Mouse (Mus musculus): ENCODE results near the gene Tpx2. TPM values are rescaled to one million over a fixed set of nuclear protein-coding genes. Genes with fewer than 3 reads are reported as not detected.
A peak's percentile ranks its signal among the peaks of the same experiment; 100 is the strongest.

The Tpx2 gene
- polyA plus RNA-seq, 1 experiment from 2014 or later = 57.7 TPM

DNA sequence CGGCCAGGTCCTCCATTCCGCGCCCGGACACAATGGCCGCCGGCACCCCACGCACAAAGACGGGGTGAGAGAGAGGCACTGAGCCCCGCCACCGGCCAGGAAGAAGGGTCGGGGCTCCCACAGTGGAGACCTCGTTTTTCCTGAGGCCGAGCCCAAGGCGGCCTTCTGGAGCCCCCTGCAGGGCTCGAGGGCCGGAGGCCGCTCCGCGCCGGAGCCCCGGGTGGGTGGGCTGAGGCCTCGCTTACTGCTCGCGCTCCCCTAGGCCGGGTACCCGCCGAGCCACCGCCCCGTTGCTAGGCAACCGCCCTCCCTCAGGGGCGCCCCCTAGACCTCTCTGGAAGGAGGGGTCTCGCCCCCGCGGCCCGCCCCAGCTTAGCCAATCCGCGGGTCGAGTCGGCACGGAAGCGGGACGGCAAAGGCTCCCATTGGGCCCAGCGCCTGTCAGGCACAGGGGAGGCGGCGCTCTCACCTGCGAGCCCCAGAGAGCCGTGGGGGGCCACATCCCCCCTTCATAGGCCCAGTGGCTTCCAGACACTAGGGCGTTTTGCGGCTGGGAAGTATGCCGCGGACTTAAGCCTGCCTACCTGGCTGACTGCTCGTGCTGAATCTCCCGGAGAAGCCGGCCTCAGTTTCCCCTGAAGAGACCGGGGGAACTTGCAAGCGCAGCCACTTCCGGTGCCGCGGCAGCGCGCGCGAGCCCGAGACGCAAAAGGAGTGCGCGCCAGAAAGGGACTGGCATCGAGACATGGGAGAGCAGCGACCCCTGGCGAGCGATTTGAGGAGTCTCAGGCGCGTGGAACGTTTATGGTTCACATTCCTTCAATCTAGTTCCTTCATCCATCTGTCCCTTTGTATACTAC, 16.5 kb upstream of the Tpx2 start, which contains the start of gene Bcl2l1:
Gene Bcl2l1 (minus strand): TSS at position 710 of the 860 bp plus-strand sequence.
- Histone ChIP-seq H3K4me3 (ENCODE audit: low read depth, low read length) (peak within 1 kb of the TSS; percentile 88), H3K27ac (ENCODE audit: low read length) (peak within 1 kb of the TSS; percentile 96), H3K9me3 (replicated peaks; ENCODE audit: control insufficient read depth, low read length) (no peaks in the 10 kb centered on the region), H3K27me3 (ENCODE audit: control insufficient read depth, insufficient read depth, low read depth, low read length) (no peaks in the 10 kb centered on the region), H3K36me3 (ENCODE audit: control insufficient read depth, insufficient read depth) (peaks cover 3% of the 10 kb centered on the region; the same call in 1 of the 2 replicates), H3K4me2 (ENCODE audit: low read depth, low read length) (peak within 1 kb of the TSS; percentile 75), H3K9ac (ENCODE audit: low read depth, low read length) (peak within 1 kb of the TSS; percentile 98), H3K4me1 (ENCODE audit: control insufficient read depth, low read depth, low read length) (peaks cover 36% of the 10 kb centered on the region)
- ATAC-seq (ENCODE audit: low read depth) = peak; percentile 94
- under 1% methylated on average over 65 of the region's 74 CpGs for WGBS (ENCODE audit: insufficient replicate concordance)

DNA sequence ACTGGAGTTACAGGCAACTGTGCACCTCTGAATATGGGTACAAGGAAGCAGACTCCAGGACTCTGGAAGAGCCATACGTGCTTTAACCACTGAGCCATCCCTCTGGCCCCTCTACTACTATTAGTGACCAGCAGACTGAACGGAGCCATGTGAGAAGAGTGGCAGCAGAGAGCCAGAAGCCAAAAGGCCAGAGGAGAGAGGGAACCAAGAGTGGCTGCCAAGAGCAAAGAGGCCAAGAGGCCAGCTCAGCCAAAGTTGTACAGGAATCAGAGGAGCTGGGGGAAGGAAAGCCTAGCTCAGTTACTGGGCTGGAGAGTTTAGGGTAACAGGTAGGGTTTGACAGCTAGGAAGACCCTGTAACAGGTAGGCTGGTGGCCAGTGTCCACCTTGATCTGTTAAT, 8.5 kb upstream of the Tpx2 start:
- H3K36me3 ChIP-seq (ENCODE audit: control insufficient read depth, insufficient read depth) = no peaks in the 10 kb centered on the region
- no peak overlapping the region for H3K4me2 ChIP-seq (ENCODE audit: low read depth, low read length)
- H3K9ac ChIP-seq (ENCODE audit: low read depth, low read length) = no peak overlapping the region
- H3K27me3 ChIP-seq (ENCODE audit: control insufficient read depth, insufficient read depth, low read depth, low read length) = no peaks in the 10 kb centered on the region
- ATAC-seq (ENCODE audit: low read depth) = no peak
- H3K4me3 ChIP-seq (ENCODE audit: low read depth, low read length) = no peak overlapping the region
- no peaks in the 10 kb centered on the region for H3K9me3 ChIP-seq (replicated peaks; ENCODE audit: control insufficient read depth, low read length)
- 54% methylated on average over 2 of the region's 2 CpGs for WGBS (ENCODE audit: insufficient replicate concordance)
- H3K27ac ChIP-seq (ENCODE audit: low read length) = no peak overlapping the region
- peaks cover 4% of the 10 kb centered on the region; the same call in 1 of the 2 replicates for H3K4me1 ChIP-seq (ENCODE audit: control insufficient read depth, low read depth, low read length)

DNA sequence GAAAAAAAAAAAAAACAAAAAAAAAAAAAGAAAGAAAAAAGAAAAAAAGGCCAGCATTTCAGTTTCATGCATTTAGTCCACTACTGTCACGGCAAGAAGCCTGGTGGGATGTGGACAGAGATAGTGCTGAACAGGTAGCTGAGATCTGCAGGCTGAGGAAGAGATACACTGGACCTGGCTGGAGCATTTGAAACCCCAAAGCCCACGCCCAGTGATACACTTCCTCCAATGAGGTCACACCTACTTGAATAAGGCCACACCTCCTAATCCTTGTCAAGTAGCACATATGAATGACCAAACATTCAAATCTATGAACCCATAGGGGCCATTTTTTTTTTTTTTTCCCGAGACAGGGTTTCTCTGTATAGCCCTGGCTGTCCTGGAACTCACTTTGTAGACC, 5.0 kb upstream of the Tpx2 start:
- no peak overlapping the region for H3K27ac ChIP-seq (ENCODE audit: low read length)
- no peak overlapping the region for H3K4me2 ChIP-seq (ENCODE audit: low read depth, low read length)
- peaks cover 5% of the 10 kb centered on the region; the same call in 1 of the 2 replicates for H3K4me1 ChIP-seq (ENCODE audit: control insufficient read depth, low read depth, low read length)
- H3K9me3 ChIP-seq (replicated peaks; ENCODE audit: control insufficient read depth, low read length) = no peaks in the 10 kb centered on the region
- WGBS (ENCODE audit: insufficient replicate concordance) = 49% methylated on average over 3 of the region's 3 CpGs
- H3K27me3 ChIP-seq (ENCODE audit: control insufficient read depth, insufficient read depth, low read depth, low read length) = no peaks in the 10 kb centered on the region
- ATAC-seq (ENCODE audit: low read depth) = no peak
- H3K9ac ChIP-seq (ENCODE audit: low read depth, low read length) = no peak overlapping the region
- no peak overlapping the region for H3K4me3 ChIP-seq (ENCODE audit: low read depth, low read length)
- no peaks in the 10 kb centered on the region for H3K36me3 ChIP-seq (ENCODE audit: control insufficient read depth, insufficient read depth)

- Histone ChIP-seq H3K4me3 (ENCODE audit: low read depth, low read length) (peak overlapping the region; percentile 36), H3K36me3 (ENCODE audit: control insufficient read depth, insufficient read depth) (peaks cover 17% of the 10 kb centered on the region), H3K9me3 (replicated peaks; ENCODE audit: control insufficient read depth, low read length) (no peaks in the 10 kb centered on the region), H3K4me2 (ENCODE audit: low read depth, low read length) (peak overlapping the region; percentile 55), H3K4me1 (ENCODE audit: control insufficient read depth, low read depth, low read length) (peaks cover 12% of the 10 kb centered on the region), H3K27me3 (ENCODE audit: control insufficient read depth, insufficient read depth, low read depth, low read length) (no peaks in the 10 kb centered on the region), H3K27ac (ENCODE audit: low read length) (peak overlapping the region; percentile 54), H3K9ac (ENCODE audit: low read depth, low read length) (peak overlapping the region; percentile 43)
- WGBS (ENCODE audit: insufficient replicate concordance) = 10% methylated on average over 3 of the region's 3 CpGs
- ATAC-seq (ENCODE audit: low read depth) = no peak
Observed at GRCm38 (mm10) chr2:152847057-152847814, 528 bp upstream of the Tpx2 start.

DNA sequence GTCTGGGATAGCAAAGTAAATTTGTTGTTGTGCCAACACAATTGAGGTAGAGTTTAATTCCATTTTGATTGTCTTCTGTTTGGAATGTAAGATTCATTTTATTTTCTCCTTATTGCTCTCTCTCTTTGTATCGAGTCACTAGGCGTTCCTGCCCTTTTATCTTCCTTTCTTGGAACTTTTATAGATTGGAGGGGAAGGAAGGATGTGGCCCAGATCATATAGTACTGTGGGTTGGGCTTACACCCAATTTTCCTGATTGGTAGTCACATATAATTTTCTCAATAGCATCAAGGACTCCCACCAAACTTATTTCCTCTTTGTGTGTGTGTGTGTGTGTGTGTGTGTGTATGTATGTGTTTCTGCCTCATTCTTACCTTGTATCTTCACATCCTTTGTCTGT, 702 bp downstream of the Tpx2 start:
- Histone ChIP-seq H3K9ac (ENCODE audit: low read depth, low read length) (peak overlapping the region; percentile 79), H3K27me3 (ENCODE audit: control insufficient read depth, insufficient read depth, low read depth, low read length) (no peaks in the 10 kb centered on the region), H3K9me3 (replicated peaks; ENCODE audit: control insufficient read depth, low read length) (no peaks in the 10 kb centered on the region), H3K36me3 (ENCODE audit: control insufficient read depth, insufficient read depth) (peaks cover 29% of the 10 kb centered on the region), H3K27ac (ENCODE audit: low read length) (peak overlapping the region; percentile 84), H3K4me3 (ENCODE audit: low read depth, low read length) (peak overlapping the region; percentile 76), H3K4me2 (ENCODE audit: low read depth, low read length) (peak overlapping the region; percentile 55), H3K4me1 (ENCODE audit: control insufficient read depth, low read depth, low read length) (peaks cover 12% of the 10 kb centered on the region)
- WGBS (ENCODE audit: insufficient replicate concordance) = 3% methylated on average over 2 of the region's 2 CpGs
- peak; percentile 32 for ATAC-seq (ENCODE audit: low read depth)

GRCm38 (mm10) chr2:152859501-152859900, 11.7 kb downstream of the Tpx2 start:
- Histone ChIP-seq H3K4me2 (ENCODE audit: low read depth, low read length) (no peak overlapping the region), H3K27ac (ENCODE audit: low read length) (no peak overlapping the region), H3K27me3 (ENCODE audit: control insufficient read depth, insufficient read depth, low read depth, low read length) (no peaks in the 10 kb centered on the region), H3K4me3 (ENCODE audit: low read depth, low read length) (no peak overlapping the region), H3K36me3 (ENCODE audit: control insufficient read depth, insufficient read depth) (peaks cover 62% of the 10 kb centered on the region), H3K9ac (ENCODE audit: low read depth, low read length) (no peak overlapping the region), H3K4me1 (ENCODE audit: control insufficient read depth, low read depth, low read length) (no peaks in the 10 kb centered on the region), H3K9me3 (replicated peaks; ENCODE audit: control insufficient read depth, low read length) (no peaks in the 10 kb centered on the region)
- 95% methylated on average over 3 of the region's 3 CpGs for WGBS (ENCODE audit: insufficient replicate concordance)
- ATAC-seq (ENCODE audit: low read depth) = no peak

DNA sequence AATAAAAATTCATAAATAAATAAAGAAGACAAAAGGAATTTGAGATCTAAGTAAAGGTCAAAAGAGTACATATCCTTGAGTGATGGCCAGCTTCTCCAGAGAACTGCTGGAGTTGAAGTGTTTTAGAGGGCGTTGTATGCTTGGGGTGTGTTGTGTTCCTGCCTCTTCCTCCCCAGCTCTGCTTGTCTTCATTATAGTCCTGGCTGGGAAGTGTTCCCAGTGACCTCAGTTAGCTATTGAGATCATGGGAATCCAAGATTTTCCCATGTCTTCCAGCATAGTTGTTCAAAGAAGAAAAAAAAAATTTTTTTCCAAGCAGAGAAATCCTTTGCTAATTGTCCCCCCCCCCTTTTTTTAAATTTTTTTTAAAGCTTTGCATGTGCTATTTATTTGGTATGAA, 14.1 kb downstream of the Tpx2 start:
- Histone ChIP-seq H3K27ac (ENCODE audit: low read length) (no peak overlapping the region), H3K36me3 (ENCODE audit: control insufficient read depth, insufficient read depth) (peaks cover 57% of the 10 kb centered on the region), H3K4me1 (ENCODE audit: control insufficient read depth, low read depth, low read length) (no peaks in the 10 kb centered on the region; the same call in 1 of the 2 replicates), H3K4me3 (ENCODE audit: low read depth, low read length) (no peak overlapping the region), H3K27me3 (ENCODE audit: control insufficient read depth, insufficient read depth, low read depth, low read length) (no peaks in the 10 kb centered on the region), H3K4me2 (ENCODE audit: low read depth, low read length) (no peak overlapping the region), H3K9me3 (replicated peaks; ENCODE audit: control insufficient read depth, low read length) (no peaks in the 10 kb centered on the region), H3K9ac (ENCODE audit: low read depth, low read length) (no peak overlapping the region)
- 94% methylated on average over 1 of the region's 1 CpGs for WGBS (ENCODE audit: insufficient replicate concordance)
- no peak for ATAC-seq (ENCODE audit: low read depth)

DNA sequence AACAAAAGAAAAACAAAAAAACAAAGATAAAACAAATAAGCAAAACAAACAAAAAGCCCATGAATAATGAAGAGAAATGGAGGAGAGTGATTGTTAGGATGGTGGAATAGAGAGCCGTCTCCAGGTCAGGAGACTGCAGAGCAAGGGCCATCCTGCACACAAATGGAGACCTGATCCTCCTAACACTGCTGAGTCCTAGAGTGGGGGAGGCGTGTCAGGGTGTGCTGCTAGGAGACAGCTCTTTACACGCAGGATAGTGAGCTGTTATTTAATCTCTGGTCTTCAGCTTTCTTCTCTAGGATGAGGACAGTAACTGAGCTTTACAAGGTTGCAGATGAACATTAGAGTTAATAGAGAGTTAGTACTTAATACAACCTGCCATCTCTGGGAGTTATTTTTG, 14.9 kb downstream of the Tpx2 start:
- no peaks in the 10 kb centered on the region for H3K9me3 ChIP-seq (replicated peaks; ENCODE audit: control insufficient read depth, low read length)
- 70% methylated on average over 3 of the region's 3 CpGs for WGBS (ENCODE audit: insufficient replicate concordance)
- peaks cover 59% of the 10 kb centered on the region for H3K36me3 ChIP-seq (ENCODE audit: control insufficient read depth, insufficient read depth)

More for the DNA sequence above, 14.9 kb downstream of the Tpx2 start:
- Histone ChIP-seq H3K4me3 (ENCODE audit: low read depth, low read length) (no peak overlapping the region), H3K4me2 (ENCODE audit: low read depth, low read length) (no peak overlapping the region), H3K27me3 (ENCODE audit: control insufficient read depth, insufficient read depth, low read depth, low read length) (no peaks in the 10 kb centered on the region), H3K9ac (ENCODE audit: low read depth, low read length) (no peak overlapping the region), H3K4me1 (ENCODE audit: control insufficient read depth, low read depth, low read length) (peaks cover 3% of the 10 kb centered on the region; the same call in 1 of the 2 replicates), H3K27ac (ENCODE audit: low read length) (no peak overlapping the region)
- ATAC-seq (ENCODE audit: low read depth) = no peak
